Mouse (Mus musculus): ENCODE measurements around the gene Pon1. TPM values are rescaled to one million over a fixed set of nuclear protein-coding genes. Genes with fewer than 3 reads are reported as not detected.

Gene Pon1
- total and polyA plus RNA-seq, 2 experiments = 549 to 2,396 TPM

GRCm38 (mm10) chr6:5129364-5130093 is 64.2 kb downstream of the Pon1 start:
- Histone ChIP-seq H3K9ac (ENCODE audit: low read depth, low read length) (no peak overlapping the region), H3K27me3 (ENCODE audit: control insufficient read depth, insufficient read depth, low read length) (no peaks in the 10 kb centered on the region), H3K4me3 (ENCODE audit: insufficient read depth, low read depth, low read length) (no peak overlapping the region), H3K4me1 (ENCODE audit: control insufficient read depth, insufficient read depth, low read length) (no peaks in the 10 kb centered on the region), H3K27ac (replicated peaks; ENCODE audit: insufficient read depth, low read depth, low read length) (no peak overlapping the region), H3K36me3 (ENCODE audit: control insufficient read depth, insufficient read depth, low read length) (no peaks in the 10 kb centered on the region), H3K79me2 (ENCODE audit: control insufficient read depth, insufficient read depth, low read length) (no peaks in the 10 kb centered on the region)
- DNase-seq (ENCODE audit: extremely low read depth, low read depth, low spot score) = no peak
- WGBS = 95% methylated on average over 14 of the region's 14 CpGs
- TF ChIP-seq POLR2A (IDR thresholded peaks at IDR 0.05; ENCODE audit: extremely low read depth, insufficient read depth, low read length) (no peak), CTCF (IDR thresholded peaks at IDR 0.05; ENCODE audit: low read depth, low read length) (no peak)

GRCm38 (mm10) chr6:5120229-5120628 is 73.5 kb downstream of the Pon1 start:
- H3K27me3 ChIP-seq (ENCODE audit: control insufficient read depth, insufficient read depth, low read length) = no peaks in the 10 kb centered on the region
- H3K79me2 ChIP-seq (ENCODE audit: control insufficient read depth, insufficient read depth, low read length) = no peaks in the 10 kb centered on the region
- 85% methylated on average over 3 of the region's 3 CpGs for WGBS
- TF ChIP-seq CTCF (IDR thresholded peaks at IDR 0.05; ENCODE audit: low read depth, low read length) = no peak
- TF ChIP-seq POLR2A (IDR thresholded peaks at IDR 0.05; ENCODE audit: extremely low read depth, insufficient read depth, low read length) = no peak
- H3K4me3 ChIP-seq (ENCODE audit: insufficient read depth, low read depth, low read length) = no peak overlapping the region
- no peak overlapping the region for H3K9ac ChIP-seq (ENCODE audit: low read depth, low read length)
- DNase-seq (ENCODE audit: extremely low read depth, low read depth, low spot score) = no peak
- no peaks in the 10 kb centered on the region for H3K36me3 ChIP-seq (ENCODE audit: control insufficient read depth, insufficient read depth, low read length)
- H3K4me1 ChIP-seq (ENCODE audit: control insufficient read depth, insufficient read depth, low read length) = no peaks in the 10 kb centered on the region
- H3K27ac ChIP-seq (replicated peaks; ENCODE audit: insufficient read depth, low read depth, low read length) = no peak overlapping the region

GRCm38 (mm10) chr6:5119181-5119910 is 74.4 kb downstream of the Pon1 start:
- Histone ChIP-seq H3K4me3 (ENCODE audit: insufficient read depth, low read depth, low read length) (no peak overlapping the region), H3K79me2 (ENCODE audit: control insufficient read depth, insufficient read depth, low read length) (no peaks in the 10 kb centered on the region), H3K9ac (ENCODE audit: low read depth, low read length) (no peak overlapping the region), H3K27me3 (ENCODE audit: control insufficient read depth, insufficient read depth, low read length) (no peaks in the 10 kb centered on the region), H3K27ac (replicated peaks; ENCODE audit: insufficient read depth, low read depth, low read length) (no peak overlapping the region), H3K4me1 (ENCODE audit: control insufficient read depth, insufficient read depth, low read length) (no peaks in the 10 kb centered on the region), H3K36me3 (ENCODE audit: control insufficient read depth, insufficient read depth, low read length) (no peaks in the 10 kb centered on the region)
- 82% methylated on average over 15 of the region's 15 CpGs for WGBS
- DNase-seq (ENCODE audit: extremely low read depth, low read depth, low spot score) = no peak
- no peak for TF ChIP-seq CTCF (IDR thresholded peaks at IDR 0.05; ENCODE audit: low read depth, low read length)
- no peak for TF ChIP-seq POLR2A (IDR thresholded peaks at IDR 0.05; ENCODE audit: extremely low read depth, insufficient read depth, low read length)

Other genes with a start within 250 kb of the Pon1 start
- gene Pon3, start 62.3 kb upstream of the Pon1 start, total RNA-seq (2014; rRNA removed) = 136 and 148 TPM in 2 replicates
- gene Pon3, start 62.3 kb upstream of the Pon1 start, polyA plus RNA-seq (2012; rRNA removed) = 32.2 and 38.5 TPM in 2 replicates
- 36.1 and 46.2 TPM in 2 replicates for gene Pon2, start 104.5 kb upstream of the Pon1 start, total RNA-seq (2014; rRNA removed)
- gene Pon2, start 104.5 kb upstream of the Pon1 start, polyA plus RNA-seq (2012; rRNA removed) = 17.1 and 19.8 TPM in 2 replicates
- 0.18 and 0.27 TPM in 2 replicates for gene Asb4, start 189.4 kb upstream of the Pon1 start, total RNA-seq (2014; rRNA removed)
- 0.05 and 0.31 TPM in 2 replicates for gene Asb4, start 189.4 kb upstream of the Pon1 start, polyA plus RNA-seq (2012; rRNA removed)